Mouse (Mus musculus) midbrain, embryonic 10.5 days (tissue): Measurements from ENCODE around the gene Xaf1. TPM values are rescaled to one million over a fixed set of nuclear protein-coding genes. Genes with fewer than 3 reads are reported as not detected.

ENCODE experiments used
- DNase-seq: peaks from one replicate; pipeline ENCODE4 v3.0.0-alpha.2; 2017; ENCODE audit warnings: low spot score
- H3K27ac ChIP-seq: fragments of 300-500 bp; sonication (generic); replicated peaks from 2 replicates; pipeline ENCODE4 v1.5.1; 2016; ENCODE audit warnings: mild to moderate bottlenecking
- H3K27me3 ChIP-seq: fragments of 300-500 bp; sonication (generic); 2 replicates; pipeline ENCODE4 v1.6.1; 2016; ENCODE audit warnings: low read depth, mild to moderate bottlenecking; ENCODE audit not compliant: poor library complexity, severe bottlenecking
- H3K36me3 ChIP-seq: fragments of 300-500 bp; sonication (generic); 2 replicates; pipeline ENCODE4 v1.6.1; 2016; ENCODE audit warnings: mild to moderate bottlenecking, moderate library complexity
- H3K4me1 ChIP-seq: fragments of 300-500 bp; sonication (generic); 2 replicates; pipeline ENCODE4 v1.6.1; 2016
- H3K4me3 ChIP-seq: fragments of 300-500 bp; sonication (generic); 2 replicates; pipeline ENCODE4 v1.5.1; 2016; ENCODE audit warnings: mild to moderate bottlenecking, moderate library complexity
- H3K9me3 ChIP-seq: fragments of 300-500 bp; sonication (generic); replicated peaks from 2 replicates; pipeline ENCODE4 v1.6.1; 2016; ENCODE audit warnings: mild to moderate bottlenecking
- WGBS: fragments of 180-500 bp; shearing (Covaris S2); methylation state at CpG from one replicate; pipeline ENCODE4 v1.1.7; 2016; 5-methylcytosine and 5-hydroxymethylcytosine counted together
- polyA plus RNA-seq: library from polyadenylated mRNA; unstranded; fragments of >200 nt; fragmentation: Nextera tagmentation; extraction: Ambion mirVana; gene quantifications from 2 replicates; pipeline ENCODE4 v1.2.1, GENCODE M21; 2016

Gene Xaf1
- polyA plus RNA-seq, 1 experiment from 2014 or later, result 2.5 TPM

DNA sequence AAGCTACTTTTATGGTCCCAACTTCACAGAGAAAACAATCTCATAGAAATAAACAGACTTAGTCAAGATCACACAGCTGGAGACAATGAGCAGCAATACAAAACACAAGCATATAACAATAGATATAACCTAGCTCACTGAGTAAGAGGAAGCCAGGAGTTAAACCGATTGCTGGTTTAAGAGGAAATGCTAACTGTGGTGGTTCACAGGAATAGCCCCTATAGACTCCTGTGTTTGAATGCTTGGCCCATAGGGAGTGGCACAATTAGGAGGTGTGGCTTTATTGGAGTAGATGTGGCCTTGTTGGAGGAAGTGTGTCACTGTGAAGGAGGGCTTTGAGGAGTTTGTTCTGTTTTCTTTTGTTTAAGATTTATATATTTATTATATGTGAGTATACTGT lies 50.8 kb downstream of the Xaf1 start:
- 88% methylated on average over 1 of the region's 1 CpGs for WGBS
- no peaks in the 10 kb centered on the region for H3K36me3 ChIP-seq
- DNase-seq, result no peak
- peaks cover 5% of the 10 kb centered on the region for H3K4me1 ChIP-seq
- no peaks in the 10 kb centered on the region for H3K27me3 ChIP-seq
- H3K4me3 ChIP-seq, result no peak overlapping the region
- H3K9me3 ChIP-seq, result no peaks in the 10 kb centered on the region
- no peak overlapping the region for H3K27ac ChIP-seq

DNA sequence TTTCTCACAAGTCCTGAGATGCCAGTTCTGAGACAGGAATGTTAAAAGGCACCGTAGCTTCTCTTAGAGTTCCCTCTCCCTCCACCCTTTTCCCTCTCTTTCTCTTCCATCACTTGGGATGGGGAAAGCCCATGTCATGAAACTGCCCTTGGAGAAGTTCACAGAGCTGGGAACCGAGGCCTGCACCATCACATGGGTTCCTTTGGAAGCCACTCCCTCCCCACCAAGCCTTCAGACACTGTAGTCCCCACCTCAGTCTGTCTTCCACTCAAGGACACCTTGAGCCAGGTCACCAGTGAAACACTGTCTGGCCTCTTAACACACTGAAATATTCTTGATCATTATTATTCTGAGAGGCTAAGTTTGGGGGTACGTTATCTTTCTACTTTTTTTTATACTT lies 51.8 kb downstream of the Xaf1 start:
- Histone ChIP-seq H3K27ac (no peak overlapping the region), H3K36me3 (no peaks in the 10 kb centered on the region), H3K4me1 (peaks cover 5% of the 10 kb centered on the region), H3K9me3 (no peaks in the 10 kb centered on the region), H3K4me3 (no peak overlapping the region), H3K27me3 (no peaks in the 10 kb centered on the region)
- no peak for DNase-seq
- WGBS, result 78% methylated on average over 3 of the region's 3 CpGs

DNA sequence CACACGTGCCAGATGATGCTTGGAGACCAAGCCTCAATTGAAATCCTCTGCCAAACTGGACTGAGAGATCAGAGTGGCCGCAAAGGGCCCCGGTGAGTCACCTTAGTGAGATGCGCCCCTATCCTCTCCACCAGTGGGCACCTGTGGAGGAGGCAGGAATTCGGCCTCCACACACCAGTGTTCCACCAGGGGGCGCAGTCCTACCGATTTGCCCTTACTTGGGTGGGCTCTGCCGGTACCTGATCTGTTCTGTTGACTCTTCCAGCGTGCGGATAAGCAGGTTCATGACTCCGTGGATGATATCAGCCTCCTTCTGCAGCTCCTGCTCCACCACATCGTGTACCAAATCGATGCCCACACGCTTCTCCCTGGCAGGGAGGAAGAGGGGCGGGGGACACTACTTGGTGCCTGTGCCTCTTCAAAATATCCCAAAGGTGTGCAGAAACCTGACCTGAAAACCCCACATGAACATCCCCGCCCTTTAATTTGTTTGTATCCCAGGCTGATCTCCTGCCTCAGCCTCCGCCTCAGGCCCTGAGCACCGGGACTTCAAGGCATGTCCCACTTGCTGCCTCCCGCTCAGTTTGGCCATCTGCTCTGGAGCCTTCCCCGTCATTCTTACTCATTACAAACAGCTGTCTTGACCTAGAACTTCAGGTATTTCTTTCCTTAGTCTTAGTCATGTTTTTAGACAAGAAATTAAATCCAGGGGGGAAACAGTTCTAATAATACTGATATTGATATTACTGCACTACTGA lies 53.7 kb downstream of the Xaf1 start:
- Histone ChIP-seq H3K9me3 (no peaks in the 10 kb centered on the region), H3K27me3 (no peaks in the 10 kb centered on the region), H3K27ac (no peak overlapping the region), H3K4me3 (peak overlapping the region; percentile 34; the same call in 1 of the 2 replicates), H3K36me3 (no peaks in the 10 kb centered on the region), H3K4me1 (peaks cover 5% of the 10 kb centered on the region)
- peak; percentile 78 for DNase-seq
- 25% methylated on average over 20 of the region's 20 CpGs for WGBS

DNA sequence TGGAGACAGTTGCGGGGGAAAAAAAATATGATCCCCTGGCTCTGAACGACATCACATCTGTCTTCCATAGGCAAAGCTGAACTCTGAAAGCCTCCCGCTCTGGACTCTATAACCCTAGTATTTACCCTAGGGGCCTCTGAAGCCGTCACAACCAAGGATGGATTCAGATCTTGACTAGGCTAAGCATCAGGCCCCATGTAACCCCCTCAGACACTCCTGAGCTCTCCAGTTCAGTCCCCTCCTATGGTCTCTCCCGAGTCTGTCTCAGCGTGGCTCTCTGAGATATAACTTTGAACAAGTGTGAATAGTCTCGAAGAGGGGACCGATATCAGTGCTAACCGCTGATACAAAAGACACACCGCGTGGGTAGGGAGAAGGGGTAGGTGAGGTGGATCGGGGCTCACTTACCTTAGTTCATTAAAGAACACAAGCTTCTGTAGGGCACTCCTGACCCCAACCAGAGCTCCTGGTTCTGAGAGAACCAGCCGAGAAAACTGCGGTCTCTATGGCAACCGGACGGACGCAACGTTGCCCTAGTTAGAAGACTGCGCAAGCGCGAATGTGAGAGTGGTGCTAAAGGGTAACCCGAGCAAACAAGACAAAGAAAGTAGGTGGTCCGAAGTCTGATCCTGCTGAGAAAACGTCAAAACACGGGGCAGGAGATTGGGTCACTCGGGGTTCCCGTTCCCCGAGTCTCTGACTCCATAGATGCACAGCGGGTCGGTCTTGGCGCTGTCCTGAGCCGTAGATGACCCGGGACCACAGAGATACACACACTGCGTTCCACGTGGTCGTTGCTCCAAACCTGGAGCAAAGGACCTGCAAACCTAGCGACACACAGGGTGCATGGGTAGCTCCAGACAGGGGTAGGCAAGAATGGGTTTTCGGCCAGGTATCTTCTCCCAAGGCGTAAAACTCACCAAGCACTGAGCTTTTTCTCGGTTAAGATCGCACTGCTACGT lies 60.2 kb downstream of the Xaf1 start:
- H3K36me3 ChIP-seq, result no peaks in the 10 kb centered on the region
- peaks cover 9% of the 10 kb centered on the region for H3K27me3 ChIP-seq
- DNase-seq, result peak; percentile 87
- 11% methylated on average over 42 of the region's 42 CpGs for WGBS
- H3K4me1 ChIP-seq, result peaks cover 14% of the 10 kb centered on the region
- H3K27ac ChIP-seq, result peak overlapping the region; percentile 89
- no peaks in the 10 kb centered on the region for H3K9me3 ChIP-seq
- peak overlapping the region; percentile 62 for H3K4me3 ChIP-seq

DNA sequence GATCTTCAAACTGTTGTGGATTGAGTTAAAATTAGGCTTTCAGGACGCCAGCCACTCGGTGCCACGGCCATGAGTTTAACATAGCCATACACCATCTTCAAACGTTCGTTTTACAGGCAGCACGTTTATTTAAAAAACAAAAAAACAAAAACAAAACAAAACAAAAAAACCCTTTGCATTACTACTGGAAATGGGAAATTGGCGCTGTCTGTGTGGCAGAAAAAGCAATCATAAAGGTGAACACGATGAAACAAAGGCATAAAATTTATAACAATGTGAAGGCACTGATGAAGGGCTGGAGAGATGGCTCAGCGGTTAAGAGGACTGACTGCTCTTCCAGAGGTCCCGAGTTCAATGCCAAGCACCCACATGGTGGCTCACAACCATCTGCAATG lies 60.9 kb downstream of the Xaf1 start, which contains the start of gene Tekt1:
Gene Tekt1, minus strand, starts transcription at position 96 of the 395 bp plus-strand sequence.
- no peak for DNase-seq
- Histone ChIP-seq H3K4me1 (peaks cover 14% of the 10 kb centered on the region), H3K4me3 (peak within 1 kb of the TSS; percentile 62), H3K27ac (peak within 1 kb of the TSS; percentile 89), H3K27me3 (peaks cover 9% of the 10 kb centered on the region), H3K9me3 (no peaks in the 10 kb centered on the region), H3K36me3 (no peaks in the 10 kb centered on the region)
- WGBS, result 40% methylated on average over 10 of the region's 10 CpGs

Other genes starting within 250 kb of the Xaf1 start
- 0.10 and 0.25 TPM in 2 replicates for gene Pitpnm3, start 165.9 kb upstream of the Xaf1 start, polyA plus RNA-seq
- 0.28 and 0.61 TPM in 2 replicates for gene Gm43951, start 94.8 kb upstream of the Xaf1 start, polyA plus RNA-seq
- gene 4933427D14Rik, start 94.2 kb upstream of the Xaf1 start, polyA plus RNA-seq, result 19.0 and 20.2 TPM in 2 replicates
- 166 and 185 TPM in 2 replicates for gene Txndc17, start 94.1 kb upstream of the Xaf1 start, polyA plus RNA-seq
- 52.4 and 52.7 TPM in 2 replicates for gene Med31, start 86.0 kb upstream of the Xaf1 start, polyA plus RNA-seq
- gene Slc13a5, start 34.4 kb upstream of the Xaf1 start, polyA plus RNA-seq, result 0.26 and 0.82 TPM in 2 replicates
- gene Fbxo39, start 12.8 kb downstream of the Xaf1 start, polyA plus RNA-seq, result not detected in 2 replicates
- gene Tekt1, start 60.8 kb downstream of the Xaf1 start, polyA plus RNA-seq, result 6.1 and 6.8 TPM in 2 replicates
- 10.1 and 13.1 TPM in 2 replicates for gene Smtnl2, start 110.1 kb downstream of the Xaf1 start, polyA plus RNA-seq
- not detected in 2 replicates for gene Ggt6, start 133.9 kb downstream of the Xaf1 start, polyA plus RNA-seq
- gene Mybbp1a, start 139.7 kb downstream of the Xaf1 start, polyA plus RNA-seq, result 192 and 236 TPM in 2 replicates
- gene Spns2, start 188.3 kb downstream of the Xaf1 start, polyA plus RNA-seq, result 2.1 and 2.9 TPM in 2 replicates
- 0.06 TPM in 1 of 2 replicates, not detected in the other for gene Spns3, start 248.9 kb downstream of the Xaf1 start, polyA plus RNA-seq